ENCODE assay signal across 9 mouse cellular contexts in the genomic region with DNA sequence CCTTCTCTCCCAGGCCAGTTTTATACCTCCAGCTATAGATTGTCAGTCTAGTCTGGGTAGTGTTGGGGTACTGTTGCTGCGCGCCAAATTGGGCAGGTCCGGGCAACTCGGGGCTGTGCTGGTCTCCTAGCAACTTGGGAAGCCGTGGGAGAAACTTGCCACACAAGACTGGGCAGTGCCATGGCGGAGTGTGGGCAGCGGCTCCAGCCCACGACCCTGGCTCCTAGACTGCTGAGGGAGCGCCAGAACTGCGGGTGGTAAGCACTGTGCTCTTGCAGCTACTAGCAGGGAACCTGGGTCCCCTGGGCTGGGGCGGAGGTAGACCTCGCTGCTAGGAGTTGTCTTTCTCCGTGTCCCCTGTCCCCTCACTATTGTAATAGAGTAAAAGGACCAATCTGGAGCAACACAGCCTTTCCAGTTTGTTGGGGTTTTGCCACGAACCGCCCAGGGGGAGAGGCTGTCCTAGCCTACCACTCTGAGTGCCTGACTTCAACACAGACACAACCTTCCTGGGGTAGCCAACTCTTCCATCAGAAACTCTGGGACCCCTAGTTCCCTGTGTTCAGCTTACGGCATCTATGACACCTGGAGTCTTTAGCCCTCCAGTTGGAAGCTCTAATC. TPM values are rescaled to one million over a fixed set of nuclear protein-coding genes. Genes with fewer than 3 reads are reported as not detected.
DNase-seq lines count a peak whose midpoint lies in the region; ATAC-seq and TF ChIP-seq lines count a peak whose summit lies in the region.
"Had no signal": no experiment of that assay in that cellular context is flagged by ENCODE, and none has a peak within 500 bp of the region (broad histone marks: within the 10 kb centered on the region; RNA-seq: fewer than 3 reads in every experiment).

TSS of gene Fam47e (plus strand) at position 179 of the 621 bp plus-strand sequence.

- no peaks in the 10 kb centered on the region; the same call in 1 of the 2 replicates for H3K4me1 ChIP-seq in hindbrain, embryonic 16.5 days (ENCODE audit: control insufficient read depth, insufficient read depth, low read depth, low read length)
- H3K4me1 ChIP-seq in hindbrain, embryonic 11.5 days (replicated peaks; ENCODE audit: control insufficient read depth, insufficient read depth, low read length) = no peaks in the 10 kb centered on the region
- H3K4me1 ChIP-seq in kidney, postnatal 0 days (replicated peaks; ENCODE audit: insufficient read depth, low read length) = no peaks in the 10 kb centered on the region
- no peaks in the 10 kb centered on the region for H3K4me1 ChIP-seq in midbrain, embryonic 10.5 days

- TF ChIP-seq CTCF in kidney, postnatal 0 days (IDR thresholded peaks at IDR 0.05; ENCODE audit: low read depth) = no peak

- 56% methylated on average over 16 of the region's 16 CpGs for WGBS in hindbrain, embryonic 16.5 days
- WGBS in hindbrain, embryonic 11.5 days = 73% methylated on average over 16 of the region's 16 CpGs
- WGBS in kidney, postnatal 0 days = 56% methylated on average over 16 of the region's 16 CpGs
- WGBS in midbrain, embryonic 10.5 days = 78% methylated on average over 16 of the region's 16 CpGs

- DNase-seq in hindbrain, embryonic 11.5 days (ENCODE audit: low spot score) = no peak
- DNase-seq in brain, adult 2 months (ENCODE audit: low read depth, low spot score) = peak; percentile 60
- DNase-seq in kidney, postnatal 0 days (ENCODE audit: low spot score) = peak; percentile 6
- DNase-seq in lung, postnatal 10 days = peak; percentile 10
- DNase-seq in spleen, adult 12 weeks (ENCODE audit: low spot score) = no peak
- no peak for DNase-seq in midbrain, embryonic 10.5 days (ENCODE audit: low spot score)
- DNase-seq in adrenal gland, adult 2 months = no peak

- no peaks in the 10 kb centered on the region for H3K27me3 ChIP-seq in hindbrain, embryonic 16.5 days (replicated peaks; ENCODE audit: control insufficient read depth, insufficient read depth, low read length)
- H3K27me3 ChIP-seq in hindbrain, embryonic 11.5 days (ENCODE audit: control insufficient read depth, insufficient read depth, low read length) = no peaks in the 10 kb centered on the region
- no peaks in the 10 kb centered on the region for H3K27me3 ChIP-seq in kidney, postnatal 0 days (ENCODE audit: insufficient read depth, low read length)
- no peaks in the 10 kb centered on the region for H3K27me3 ChIP-seq in midbrain, embryonic 10.5 days (ENCODE audit: low read depth, poor library complexity, severe bottlenecking)

- H3K36me3 ChIP-seq in hindbrain, embryonic 16.5 days (ENCODE audit: control insufficient read depth, insufficient read depth, low read length) = no peaks in the 10 kb centered on the region
- no peaks in the 10 kb centered on the region for H3K36me3 ChIP-seq in hindbrain, embryonic 11.5 days (ENCODE audit: control insufficient read depth, insufficient read depth, low read length)
- no peaks in the 10 kb centered on the region for H3K36me3 ChIP-seq in kidney, postnatal 0 days (ENCODE audit: insufficient read depth, low read length)
- H3K36me3 ChIP-seq in midbrain, embryonic 10.5 days = no peaks in the 10 kb centered on the region

- H3K4me2 ChIP-seq in hindbrain, embryonic 16.5 days (ENCODE audit: low read length) = 0 out of 2 replicates have a peak within 1 kb of the TSS, but pooled peaks have one; percentile 6
- H3K4me2 ChIP-seq in hindbrain, embryonic 11.5 days (replicated peaks; ENCODE audit: low read depth, low read length) = no peak within 1 kb of the TSS
- 0 out of 2 replicates have a peak within 1 kb of the TSS, but pooled peaks have one; percentile 2 for H3K4me2 ChIP-seq in kidney, postnatal 0 days (ENCODE audit: low read length)

- no peaks in the 10 kb centered on the region for H3K9me3 ChIP-seq in hindbrain, embryonic 16.5 days (ENCODE audit: control insufficient read depth, low read length)
- 0 out of 2 replicates have a peak, but pooled peaks cover 3% of the 10 kb centered on the region for H3K9me3 ChIP-seq in hindbrain, embryonic 11.5 days (ENCODE audit: control insufficient read depth, low read length)
- no peaks in the 10 kb centered on the region for H3K9me3 ChIP-seq in kidney, postnatal 0 days (replicated peaks; ENCODE audit: low read length)
- H3K9me3 ChIP-seq in midbrain, embryonic 10.5 days (replicated peaks) = no peaks in the 10 kb centered on the region

- ATAC-seq in hindbrain, embryonic 16.5 days = peak; percentile 95
- no peak for ATAC-seq in hindbrain, embryonic 11.5 days (ENCODE audit: low FRiP score)
- ATAC-seq in kidney, postnatal 0 days (replicated peaks; ENCODE audit: low FRiP score, low read depth) = peak; percentile 77; the same call in 1 of the 2 replicates

- no peak within 1 kb of the TSS; the same call in 1 of the 2 replicates for H3K4me3 ChIP-seq in hindbrain, embryonic 16.5 days (ENCODE audit: low read length)
- no peak within 1 kb of the TSS for H3K4me3 ChIP-seq in hindbrain, embryonic 11.5 days (ENCODE audit: low read depth, low read length)
- H3K4me3 ChIP-seq in kidney, postnatal 0 days (replicated peaks; ENCODE audit: low read depth, low read length) = no peak within 1 kb of the TSS
- H3K4me3 ChIP-seq in midbrain, embryonic 10.5 days = no peak within 1 kb of the TSS

- H3K27ac ChIP-seq in hindbrain, embryonic 16.5 days (ENCODE audit: low read depth, low read length) = peak within 1 kb of the TSS; percentile 8; the same call in 1 of the 2 replicates
- no peak within 1 kb of the TSS for H3K27ac ChIP-seq in hindbrain, embryonic 11.5 days (ENCODE audit: low read depth, low read length)
- no peak within 1 kb of the TSS for H3K27ac ChIP-seq in kidney, postnatal 0 days
- H3K27ac ChIP-seq in midbrain, embryonic 10.5 days (replicated peaks) = no peak within 1 kb of the TSS

- H3K9ac ChIP-seq in hindbrain, embryonic 16.5 days (ENCODE audit: low read depth, low read length) = no peak within 1 kb of the TSS
- H3K9ac ChIP-seq in hindbrain, embryonic 11.5 days (ENCODE audit: low read depth, low read length) = no peak within 1 kb of the TSS
- no peak within 1 kb of the TSS for H3K9ac ChIP-seq in kidney, postnatal 0 days (ENCODE audit: low read depth, low read length)

RNA-seq across cellular contexts. Expression of gene Fam47e, which starts in this region (rescaled TPM):
- polyA plus RNA-seq in hindbrain, embryonic 16.5 days (2015; fragmentation: Nextera tagmentation; extraction: Ambion mirVana) = 2.2 and 2.3 TPM in 2 replicates
- 0.22 TPM in 1 of 2 replicates, not detected in the other for polyA plus RNA-seq in hindbrain, embryonic 11.5 days (2014; fragmentation: Nextera tagmentation; extraction: Ambion mirVana)
- polyA plus RNA-seq in kidney, postnatal 0 days (2015; fragmentation: Nextera tagmentation; extraction: Ambion mirVana) = 0.19 and 0.25 TPM in 2 replicates
- polyA plus RNA-seq in midbrain, embryonic 10.5 days (2016; fragmentation: Nextera tagmentation; extraction: Ambion mirVana) = not detected in 2 replicates
- total RNA-seq in adrenal gland, adult 2 months (2021) = not detected
- polyA plus RNA-seq in adrenal gland, adult 2 months (2012; rRNA removed) = not detected in 2 replicates
- polyA plus RNA-seq: small intestine, adult 2 months had no signal

Comparison
In these comparisons a context has a peak if more than half of its experiments do, and no peak if none do; other contexts are left out.
1. Peak in DNase-seq, ATAC-seq and H3K4me2 ChIP-seq in kidney, postnatal 0 days; RNA of the gene not detected or under 1 TPM.
2. DNase-seq: peak in brain, adult 2 months (single experiment) and lung, postnatal 10 days (single experiment); none in hindbrain, embryonic 11.5 days (single experiment), spleen, adult 12 weeks (single experiment), midbrain, embryonic 10.5 days (single experiment) and adrenal gland, adult 2 months (single experiment).